Mouse (Mus musculus) G1E (cell line): ENCODE measurements around the gene Neil1.

Experiments
- CTCF ChIP-seq: IDR thresholded peaks from 2 replicates; pipeline ENCODE4 v1.5.1; 2012; ENCODE audit warnings: low read depth, low read length, inconsistent platforms, mixed read lengths
- GATA1 ChIP-seq: IDR thresholded peaks from 2 replicates; pipeline ENCODE4 v1.6.1; 2012; ENCODE audit warnings: borderline replicate concordance, low read length, inconsistent platforms, mixed read lengths
- TAL1 ChIP-seq: conservative IDR thresholded peaks from 2 replicates; pipeline ENCODE4 v1.6.1; 2012; ENCODE audit warnings: low read depth, low read length, inconsistent platforms, mixed read lengths

- TF ChIP-seq CTCF = no peak
- no peak for TF ChIP-seq GATA1
- TF ChIP-seq TAL1 = no peak
Measured at GRCm38 (mm10) chr9:57148144-57148878, at the start of gene Neil1.
